Mouse (Mus musculus) liver, postnatal 0 days (tissue): Measurements from ENCODE around the gene Yars.

Experiments
- CTCF ChIP-seq: sonication (generic); IDR thresholded peaks from 2 replicates; pipeline ENCODE4 v1.5.1; 2016; ENCODE audit warnings: antibody characterized with exemption, low read depth
- EP300 ChIP-seq: IDR thresholded peaks from 2 replicates; pipeline ENCODE4 v1.6.1; 2016; ENCODE audit warnings: antibody characterized with exemption, low read depth, mild to moderate bottlenecking

DNA sequence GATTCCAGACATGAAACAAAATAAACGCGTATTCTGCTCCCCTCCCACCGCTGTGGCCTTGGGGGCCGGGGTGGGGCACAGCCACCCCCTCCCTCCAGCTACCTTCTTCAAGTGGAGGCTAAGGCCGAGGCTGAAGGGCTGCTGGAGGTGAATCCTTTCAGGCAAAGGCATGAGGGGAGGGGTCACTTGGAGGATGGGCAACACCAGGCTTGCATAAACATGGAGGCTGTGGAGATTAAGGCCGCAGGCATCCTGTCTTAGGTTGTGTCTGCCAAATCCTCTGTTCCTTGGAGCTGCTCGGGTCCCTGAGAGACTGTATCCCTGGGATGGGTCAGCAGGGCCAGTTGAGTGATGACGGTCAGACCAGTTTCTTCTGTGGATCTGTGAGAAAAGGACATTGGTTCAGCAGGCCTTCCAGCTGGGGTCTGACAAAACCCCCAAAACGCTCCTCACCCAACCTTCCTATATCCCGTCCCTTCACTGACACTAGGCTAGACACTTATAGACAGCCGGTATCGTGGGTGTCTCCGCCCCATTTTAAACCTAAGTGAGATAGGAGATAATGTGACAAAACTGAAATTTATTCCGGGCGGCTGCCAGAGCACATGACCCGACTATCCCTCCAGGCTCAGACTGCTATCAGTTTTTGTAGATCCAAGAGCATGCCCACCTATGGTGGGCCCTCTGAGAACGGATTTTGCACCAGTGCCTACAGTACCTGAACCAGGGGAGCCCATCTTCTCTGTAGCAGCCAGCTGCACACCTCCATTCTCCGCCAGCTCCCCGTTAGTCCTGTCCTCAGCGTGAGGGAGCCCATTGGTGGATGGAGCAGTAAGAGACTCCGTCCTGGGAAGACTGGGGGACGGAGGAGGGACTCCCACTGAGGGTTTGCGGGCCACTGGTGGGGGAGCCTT is 31.8 kb downstream of the Yars start:
- TF ChIP-seq CTCF (no peak), EP300 (no peak)
